Mouse (Mus musculus) C2C12 (cell line): ENCODE measurements around the gene Vwa3b.

Experiments
- CTCF ChIP-seq: IDR thresholded peaks from one replicate; pipeline ENCODE4 v1.5.1; 2011; ENCODE audit not compliant: control insufficient read depth, insufficient read depth, insufficient read length
- MAX ChIP-seq: IDR thresholded peaks from one replicate; pipeline ENCODE4 v1.6.1; 2011; ENCODE audit warnings: mild to moderate bottlenecking, control low read depth
- MYOD1 ChIP-seq: IDR thresholded peaks from one replicate; pipeline ENCODE4 v1.6.1; 2011; ENCODE audit warnings: low read depth; ENCODE audit not compliant: control insufficient read depth, insufficient read length
- USF1 ChIP-seq: IDR thresholded peaks from one replicate; pipeline ENCODE4 v1.6.1; 2011; ENCODE audit warnings: low read depth, mild to moderate bottlenecking, control low read depth, moderate library complexity

DNA sequence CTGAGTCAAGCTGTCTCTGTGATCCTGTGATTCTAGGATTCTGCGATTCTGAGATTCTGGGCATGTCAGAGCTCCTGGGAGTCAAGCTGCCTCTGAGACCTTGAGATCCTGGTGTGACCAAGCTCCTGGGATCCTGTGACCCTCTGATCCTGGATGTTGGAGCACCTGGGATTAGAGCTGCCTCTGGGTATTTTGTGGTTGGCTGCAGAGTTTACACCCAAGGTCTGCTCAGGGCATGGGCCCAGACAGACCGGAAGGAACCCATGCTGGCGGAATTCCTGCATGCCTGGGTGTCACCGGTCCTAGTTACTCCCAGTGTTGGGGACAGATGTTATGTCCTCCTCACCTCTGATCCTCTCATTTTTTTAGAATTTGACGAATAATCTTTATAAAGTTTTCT, 32.1 kb upstream of the Vwa3b start:
- no peak for TF ChIP-seq CTCF
- TF ChIP-seq MYOD1: no peak
- TF ChIP-seq MAX: no peak
- TF ChIP-seq USF1: no peak
